Mouse (Mus musculus) G1E (cell line): ENCODE results near the gene Hbb-bh1.
"Not testable (repeated sequence)": the region's sequence is repeated elsewhere in the genome, so short reads cannot be mapped to it uniquely, and the experiment has no call there.

Experiments used
- CTCF ChIP-seq: IDR thresholded peaks from 2 replicates; pipeline ENCODE4 v1.5.1; 2012; ENCODE audit warnings: low read depth, low read length, inconsistent platforms, mixed read lengths
- GATA1 ChIP-seq: IDR thresholded peaks from 2 replicates; pipeline ENCODE4 v1.6.1; 2012; ENCODE audit warnings: borderline replicate concordance, low read length, inconsistent platforms, mixed read lengths
- POLR2AphosphoS5 ChIP-seq: IDR thresholded peaks from 2 replicates; pipeline ENCODE4 v1.6.1; 2012; ENCODE audit warnings: low read depth, low read length, inconsistent platforms; ENCODE audit not compliant: insufficient replicate concordance

GRCm38 (mm10) chr7:103813152-103813551 lies 29.8 kb downstream of the Hbb-bh1 start:
- TF ChIP-seq CTCF, POLR2AphosphoS5, GATA1: not testable (repeated sequence)
